Mouse (Mus musculus) neural tube, embryonic 14.5 days (tissue): ENCODE results near the gene Fam83g. TPM values are rescaled to one million over a fixed set of nuclear protein-coding genes. Genes with fewer than 3 reads are reported as not detected.

Experiments used
- ATAC-seq: fragments of 200-750 bp; cut with Nextera tagmentation; 2 replicates; pipeline ENCODE4 v1.8.0; 2017; ENCODE audit warnings: low read depth, mild to moderate bottlenecking, moderate TSS enrichment, moderate library complexity
- H3K27ac ChIP-seq: fragments of 300-500 bp; sonication (generic); 2 replicates; pipeline ENCODE4 v1.5.1; 2014; ENCODE audit warnings: low read depth, mild to moderate bottlenecking, control low read depth, low read length, moderate library complexity, mixed read lengths
- H3K27me3 ChIP-seq: fragments of 300-500 bp; sonication (generic); 2 replicates; pipeline ENCODE4 v1.6.1; 2014; ENCODE audit warnings: low read length; ENCODE audit not compliant: control insufficient read depth, insufficient read depth
- H3K36me3 ChIP-seq: fragments of 300-500 bp; sonication (generic); 2 replicates; pipeline ENCODE4 v1.6.1; 2014; ENCODE audit warnings: low read length, mixed read lengths; ENCODE audit not compliant: control insufficient read depth, insufficient read depth
- H3K4me1 ChIP-seq: fragments of 300-500 bp; sonication (generic); 2 replicates; pipeline ENCODE4 v1.6.1; 2014; ENCODE audit warnings: low read length; ENCODE audit not compliant: control insufficient read depth, insufficient read depth
- H3K4me2 ChIP-seq: fragments of 300-500 bp; sonication (generic); 2 replicates; pipeline ENCODE4 v1.6.1; 2014; ENCODE audit warnings: mild to moderate bottlenecking, low read depth, low read length, control low read depth
- H3K4me3 ChIP-seq: fragments of 300-500 bp; sonication (generic); 2 replicates; pipeline ENCODE4 v1.5.1; 2014; ENCODE audit warnings: low read depth, low read length, control low read depth, mixed read lengths
- H3K9ac ChIP-seq: fragments of 300-500 bp; sonication (generic); replicated peaks from 2 replicates; pipeline ENCODE4 v1.6.1; 2014; ENCODE audit warnings: low read depth, mild to moderate bottlenecking, control low read depth, low read length, mixed read lengths
- H3K9me3 ChIP-seq: fragments of 300-500 bp; sonication (generic); 2 replicates; pipeline ENCODE4 v1.6.1; 2016; ENCODE audit warnings: low read length; ENCODE audit not compliant: control insufficient read depth
- WGBS: fragments of 180-500 bp; shearing (Covaris S2); extraction: QIAGEN DNeasy Blood & Tissue Kit; methylation state at CpG from one replicate; pipeline ENCODE4 v1.1.7; 2014; 5-methylcytosine and 5-hydroxymethylcytosine counted together
- polyA plus RNA-seq: library from polyadenylated mRNA; unstranded; fragments of >200 nt; fragmentation: Nextera tagmentation; extraction: Ambion mirVana; gene quantifications from 2 replicates; pipeline ENCODE4 v1.2.1, GENCODE M21; 2014

Fam83g gene
- polyA plus RNA-seq, 1 experiment from 2014 or later: 0.23 TPM

DNA sequence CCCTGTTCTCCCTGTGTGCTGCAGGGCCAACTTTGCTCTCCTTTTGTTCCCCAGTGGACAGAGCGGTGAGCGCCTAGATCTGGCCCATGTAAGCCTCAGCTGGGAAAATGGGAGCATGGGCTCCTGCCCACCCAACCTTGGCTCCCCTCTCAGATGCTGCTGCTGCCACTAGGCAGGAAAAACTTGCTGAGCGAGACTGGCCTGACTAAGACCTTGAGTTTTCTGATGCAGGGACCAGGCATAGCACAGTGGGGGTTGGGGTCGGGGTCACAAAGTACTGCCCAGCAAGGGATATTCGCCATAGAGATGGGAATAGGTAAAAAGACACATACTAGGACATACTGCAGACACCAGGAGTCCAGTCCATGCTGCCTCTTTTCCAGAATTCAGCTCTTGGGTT, 16.6 kb upstream of the Fam83g start:
- H3K9ac ChIP-seq: no peak overlapping the region
- 80% methylated on average over 5 of the region's 5 CpGs for WGBS
- no peak for ATAC-seq

GRCm38 (mm10) chr11:61667782-61668181, 16.1 kb upstream of the Fam83g start:
- ATAC-seq: no peak
- no peaks in the 10 kb centered on the region for H3K9me3 ChIP-seq
- WGBS: 89% methylated on average over 5 of the region's 5 CpGs
- no peaks in the 10 kb centered on the region for H3K36me3 ChIP-seq
- H3K4me1 ChIP-seq: no peaks in the 10 kb centered on the region
- H3K27ac ChIP-seq: no peak overlapping the region
- no peaks in the 10 kb centered on the region for H3K27me3 ChIP-seq
- no peak overlapping the region for H3K4me3 ChIP-seq
- no peak overlapping the region for H3K9ac ChIP-seq
- H3K4me2 ChIP-seq: no peak overlapping the region

More for the DNA sequence above, 16.6 kb upstream of the Fam83g start:
- Histone ChIP-seq H3K9me3 (no peaks in the 10 kb centered on the region), H3K4me2 (no peak overlapping the region), H3K4me1 (no peaks in the 10 kb centered on the region), H3K4me3 (no peak overlapping the region), H3K27me3 (no peaks in the 10 kb centered on the region), H3K36me3 (no peaks in the 10 kb centered on the region), H3K27ac (no peak overlapping the region)

GRCm38 (mm10) chr11:61669492-61670490, 14.1 kb upstream of the Fam83g start:
- Histone ChIP-seq H3K27ac (no peak overlapping the region), H3K9me3 (no peaks in the 10 kb centered on the region), H3K9ac (no peak overlapping the region), H3K36me3 (no peaks in the 10 kb centered on the region), H3K4me2 (no peak overlapping the region), H3K4me3 (no peak overlapping the region), H3K27me3 (no peaks in the 10 kb centered on the region), H3K4me1 (0 out of 2 replicates have a peak, but pooled peaks cover 4% of the 10 kb centered on the region)
- no peak for ATAC-seq
- WGBS: 80% methylated on average over 14 of the region's 14 CpGs

GRCm38 (mm10) chr11:61671781-61672383, 12.0 kb upstream of the Fam83g start:
- 60% methylated on average over 19 of the region's 19 CpGs for WGBS
- ATAC-seq: no peak

DNA sequence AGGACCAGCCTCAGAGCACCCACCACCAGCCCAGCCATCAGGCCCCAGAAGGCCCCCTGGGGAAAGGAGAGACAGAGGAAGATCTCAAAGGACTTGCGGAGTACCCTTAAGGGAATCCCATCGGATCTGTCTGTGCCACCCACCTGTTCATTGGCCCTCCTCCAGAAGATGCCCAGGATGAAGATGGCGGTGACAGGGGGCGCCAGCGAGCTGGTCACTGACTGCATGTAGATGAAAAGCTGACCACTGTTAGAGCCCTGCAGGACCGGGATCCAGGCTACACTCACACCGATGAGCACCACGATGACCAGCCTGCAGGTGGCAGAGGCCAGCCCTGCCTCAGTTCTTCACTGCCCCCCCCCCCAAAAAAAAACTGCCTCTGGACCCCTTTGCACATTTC, 10.2 kb upstream of the Fam83g start:
- Histone ChIP-seq H3K4me2 (no peak overlapping the region), H3K4me3 (no peak overlapping the region), H3K27me3 (no peaks in the 10 kb centered on the region), H3K4me1 (0 out of 2 replicates have a peak, but pooled peaks cover 4% of the 10 kb centered on the region), H3K27ac (no peak overlapping the region), H3K36me3 (no peaks in the 10 kb centered on the region), H3K9ac (no peak overlapping the region), H3K9me3 (no peaks in the 10 kb centered on the region)
- ATAC-seq: no peak
- 25% methylated on average over 8 of the region's 8 CpGs for WGBS

More at GRCm38 (mm10) chr11:61671781-61672383, 12.0 kb upstream of the Fam83g start:
- no peak overlapping the region for H3K27ac ChIP-seq
- H3K4me3 ChIP-seq: no peak overlapping the region
- H3K9ac ChIP-seq: no peak overlapping the region
- 0 out of 2 replicates have a peak, but pooled peaks cover 4% of the 10 kb centered on the region for H3K4me1 ChIP-seq
- no peaks in the 10 kb centered on the region for H3K27me3 ChIP-seq
- no peak overlapping the region for H3K4me2 ChIP-seq
- H3K9me3 ChIP-seq: no peaks in the 10 kb centered on the region
- H3K36me3 ChIP-seq: no peaks in the 10 kb centered on the region

- Histone ChIP-seq H3K4me2 (no peak overlapping the region), H3K4me1 (0 out of 2 replicates have a peak, but pooled peaks cover 4% of the 10 kb centered on the region), H3K36me3 (no peaks in the 10 kb centered on the region), H3K9ac (no peak overlapping the region; the same call in 1 of the 2 replicates), H3K27me3 (no peaks in the 10 kb centered on the region), H3K4me3 (no peak overlapping the region), H3K27ac (no peak overlapping the region), H3K9me3 (no peaks in the 10 kb centered on the region)
- WGBS: 17% methylated on average over 19 of the region's 19 CpGs
- ATAC-seq: no peak
Measured at GRCm38 (mm10) chr11:61674151-61674838, 9.6 kb upstream of the Fam83g start.

DNA sequence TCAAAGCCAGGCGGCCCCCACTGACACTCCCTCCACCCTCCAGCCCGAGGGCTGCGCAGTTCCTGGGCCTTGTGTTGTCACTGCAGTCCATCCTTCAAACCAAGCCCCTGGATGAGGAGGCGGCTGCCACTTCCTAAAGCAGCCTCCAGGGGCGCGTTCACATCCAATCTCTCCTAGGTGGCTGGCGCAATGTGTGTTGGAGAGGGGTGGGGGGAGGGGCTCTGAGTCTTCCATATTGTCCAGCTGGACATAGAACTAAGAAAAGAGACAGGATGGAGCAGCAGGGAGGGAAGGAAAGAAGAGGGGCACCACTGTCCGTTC, 9.1 kb upstream of the Fam83g start:
- Histone ChIP-seq H3K4me3 (no peak overlapping the region), H3K9ac (no peak overlapping the region; the same call in 1 of the 2 replicates), H3K27me3 (no peaks in the 10 kb centered on the region), H3K36me3 (no peaks in the 10 kb centered on the region), H3K4me1 (0 out of 2 replicates have a peak, but pooled peaks cover 4% of the 10 kb centered on the region), H3K27ac (no peak overlapping the region), H3K4me2 (no peak overlapping the region), H3K9me3 (no peaks in the 10 kb centered on the region)
- 2% methylated on average over 8 of the region's 8 CpGs for WGBS
- peak; percentile 68; the same call in 1 of the 2 replicates for ATAC-seq

GRCm38 (mm10) chr11:61675332-61675731, 8.6 kb upstream of the Fam83g start:
- no peaks in the 10 kb centered on the region for H3K36me3 ChIP-seq
- H3K27ac ChIP-seq: no peak overlapping the region
- H3K4me2 ChIP-seq: no peak overlapping the region
- H3K9me3 ChIP-seq: no peaks in the 10 kb centered on the region
- no peak overlapping the region for H3K4me3 ChIP-seq
- H3K4me1 ChIP-seq: 0 out of 2 replicates have a peak, but pooled peaks cover 4% of the 10 kb centered on the region
- no peaks in the 10 kb centered on the region for H3K27me3 ChIP-seq
- H3K9ac ChIP-seq: no peak overlapping the region
- no peak for ATAC-seq
- WGBS: 58% methylated on average over 2 of the region's 2 CpGs
